Mouse (Mus musculus) megakaryocyte, adult 5-6 weeks (primary cell): Measurements from ENCODE around the gene Gpr180. TPM values are rescaled to one million over a fixed set of nuclear protein-coding genes. Genes with fewer than 3 reads are reported as not detected.
"Not testable (repeated sequence)": the region's sequence is repeated elsewhere in the genome, so short reads cannot be mapped to it uniquely, and the experiment has no call there.

ENCODE experiments used
- ATAC-seq: 2 replicates; pipeline ENCODE4 v1.8.0; 2016; ENCODE audit warnings: mild to moderate bottlenecking, inconsistent platforms; ENCODE audit not compliant: poor library complexity, severe bottlenecking
- total RNA-seq, 2 experiments: library from RNA; stranded (forward) in 1 of 2; stranded (reverse) in 1 of 2; fragments of 153-499, 151-499 nt in 1 of 2; fragments of 221-1000, 200-1000 nt in 1 of 2; gene quantifications; 2 replicates each; pipeline versions ENCODE4 v1.2.3 to v1.2.4; 2015 to 2017

Gpr180 gene
- total RNA-seq (2015) (8.5 and 10.8 TPM in 2 replicates), total RNA-seq (2017) (7.2 and 7.8 TPM in 2 replicates)

- ATAC-seq: peak; percentile 80
Observed at GRCm38 (mm10) chr14:118136744-118137452, at the start of gene Gpr180. Gpr180 (plus strand) TSS chr14:118137158.

GRCm38 (mm10) chr14:118088437-118089207 lies 48.3 kb upstream of the Gpr180 start:
- peak; percentile 64 for ATAC-seq

GRCm38 (mm10) chr14:118089215-118089805 lies 47.6 kb upstream of the Gpr180 start:
- peak; percentile 77 for ATAC-seq

- peak; percentile 43 for ATAC-seq
Observed at GRCm38 (mm10) chr14:118089806-118090392, 47.1 kb upstream of the Gpr180 start.

- ATAC-seq: peak; percentile 90
Observed at GRCm38 (mm10) chr14:118098265-118098664, 38.7 kb upstream of the Gpr180 start.

- ATAC-seq: peak; percentile 70
Observed at GRCm38 (mm10) chr14:118101227-118101990, 35.5 kb upstream of the Gpr180 start.

- not testable (repeated sequence) for ATAC-seq
Observed at GRCm38 (mm10) chr14:118107479-118107878, 29.5 kb upstream of the Gpr180 start.

- ATAC-seq: no peak
Observed at GRCm38 (mm10) chr14:118113116-118113515, 23.8 kb upstream of the Gpr180 start.

- ATAC-seq: peak; percentile 66
Observed at GRCm38 (mm10) chr14:118124129-118124528, 12.8 kb upstream of the Gpr180 start.

- no peak for ATAC-seq
Observed at GRCm38 (mm10) chr14:118124771-118125170, 12.2 kb upstream of the Gpr180 start.

GRCm38 (mm10) chr14:118126301-118126700 lies 10.7 kb upstream of the Gpr180 start:
- ATAC-seq: no peak

- ATAC-seq: no peak
Observed at GRCm38 (mm10) chr14:118131472-118131871, 5.5 kb upstream of the Gpr180 start.

- ATAC-seq: peak; percentile 29
Observed at GRCm38 (mm10) chr14:118131931-118132641, 4.9 kb upstream of the Gpr180 start.

GRCm38 (mm10) chr14:118132642-118132977 lies 4.3 kb upstream of the Gpr180 start, which contains the start of gene Tgds:
Tgds (minus strand) TSS chr14:118132755.
- ATAC-seq: peak; percentile 82

- no peak for ATAC-seq
Observed at GRCm38 (mm10) chr14:118137487-118137886, 529 bp downstream of the Gpr180 start.

- no peak for ATAC-seq
Observed at GRCm38 (mm10) chr14:118142283-118142682, 5.3 kb downstream of the Gpr180 start.

- ATAC-seq: no peak
Observed at GRCm38 (mm10) chr14:118148046-118148445, 11.1 kb downstream of the Gpr180 start.

- ATAC-seq: no peak
Observed at GRCm38 (mm10) chr14:118148554-118148953, 11.6 kb downstream of the Gpr180 start.

GRCm38 (mm10) chr14:118150656-118151551 lies 13.9 kb downstream of the Gpr180 start:
- ATAC-seq: no peak
